Mouse (Mus musculus) embryonic facial prominence, embryonic 14.5 days (tissue): ENCODE measurements around the gene Stk11ip. TPM values are rescaled to one million over a fixed set of nuclear protein-coding genes. Genes with fewer than 3 reads are reported as not detected.
A peak's percentile ranks its signal among the peaks of the same experiment; 100 is the strongest.

Experiments used
- ATAC-seq: fragments of 200-750 bp; cut with Nextera tagmentation; 2 replicates; pipeline ENCODE4 v1.8.0; 2017; ENCODE audit warnings: low read depth, moderate number of reproducible peaks, moderate TSS enrichment
- DNase-seq: peaks from one replicate; pipeline ENCODE4 v3.0.0-alpha.2; 2015; ENCODE audit warnings: low spot score
- H3K27ac ChIP-seq: fragments of 300-500 bp; sonication (generic); replicated peaks from 2 replicates; pipeline ENCODE4 v1.5.1; 2014; ENCODE audit warnings: low read depth, mild to moderate bottlenecking, low read length, moderate library complexity
- H3K27me3 ChIP-seq: fragments of 300-500 bp; sonication (generic); replicated peaks from 2 replicates; pipeline ENCODE4 v1.6.1; 2014; ENCODE audit warnings: low read length; ENCODE audit not compliant: control insufficient read depth, insufficient read depth
- H3K36me3 ChIP-seq: fragments of 300-500 bp; sonication (generic); 2 replicates; pipeline ENCODE4 v1.6.1; 2014; ENCODE audit warnings: low read length, mixed read lengths; ENCODE audit not compliant: control insufficient read depth, insufficient read depth
- H3K4me1 ChIP-seq: fragments of 300-500 bp; sonication (generic); 2 replicates; pipeline ENCODE4 v1.6.1; 2014; ENCODE audit warnings: antibody characterized with exemption, low read length; ENCODE audit not compliant: control insufficient read depth, insufficient read depth
- H3K4me2 ChIP-seq: fragments of 300-500 bp; sonication (generic); 2 replicates; pipeline ENCODE4 v1.6.1; 2014; ENCODE audit warnings: low read depth, mild to moderate bottlenecking, low read length, moderate library complexity, mixed read lengths
- H3K4me3 ChIP-seq: fragments of 300-500 bp; sonication (generic); 2 replicates; pipeline ENCODE4 v1.5.1; 2014; ENCODE audit warnings: low read depth, mild to moderate bottlenecking, low read length
- H3K9ac ChIP-seq: fragments of 300-500 bp; sonication (generic); 2 replicates; pipeline ENCODE4 v1.6.1; 2014; ENCODE audit warnings: low read depth, mild to moderate bottlenecking, low read length, moderate library complexity, mixed read lengths
- H3K9me3 ChIP-seq: fragments of 300-500 bp; sonication (generic); 2 replicates; pipeline ENCODE4 v1.6.1; 2016; ENCODE audit warnings: low read length; ENCODE audit not compliant: control insufficient read depth
- WGBS: fragments of 180-500 bp; shearing (Covaris S2); extraction: QIAGEN DNeasy Blood & Tissue Kit; methylation state at CpG from one replicate; pipeline ENCODE4 v1.1.7; 2014; 5-methylcytosine and 5-hydroxymethylcytosine counted together
- polyA plus RNA-seq: library from polyadenylated mRNA; unstranded; fragments of >200 nt; fragmentation: Nextera tagmentation; extraction: Ambion mirVana; gene quantifications from 2 replicates; pipeline ENCODE4 v1.2.1, GENCODE M21; 2014

Gene Stk11ip
- polyA plus RNA-seq, 1 experiment from 2014 or later: 13.1 TPM

DNA sequence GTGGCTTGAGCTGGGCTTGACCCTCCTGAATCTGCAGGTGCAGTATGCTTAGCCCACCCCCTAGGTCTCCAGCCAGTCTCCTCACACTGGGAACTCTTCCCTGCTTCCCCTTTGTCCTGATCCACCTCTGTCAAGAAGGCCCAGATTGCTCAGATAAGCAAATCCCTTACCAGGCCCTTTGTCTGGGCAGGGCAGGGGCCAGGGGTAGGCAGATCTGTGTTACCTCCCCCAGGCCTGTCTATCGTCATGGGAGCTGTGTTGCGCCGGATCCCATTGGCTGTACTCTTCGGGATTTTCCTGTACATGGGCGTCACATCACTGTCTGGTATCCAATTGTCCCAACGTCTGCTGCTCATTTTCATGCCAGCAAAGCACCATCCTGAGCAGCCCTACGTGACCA, 35.7 kb downstream of the Stk11ip start:
- ATAC-seq: no peak
- peaks cover 52% of the 10 kb centered on the region for H3K36me3 ChIP-seq

DNA sequence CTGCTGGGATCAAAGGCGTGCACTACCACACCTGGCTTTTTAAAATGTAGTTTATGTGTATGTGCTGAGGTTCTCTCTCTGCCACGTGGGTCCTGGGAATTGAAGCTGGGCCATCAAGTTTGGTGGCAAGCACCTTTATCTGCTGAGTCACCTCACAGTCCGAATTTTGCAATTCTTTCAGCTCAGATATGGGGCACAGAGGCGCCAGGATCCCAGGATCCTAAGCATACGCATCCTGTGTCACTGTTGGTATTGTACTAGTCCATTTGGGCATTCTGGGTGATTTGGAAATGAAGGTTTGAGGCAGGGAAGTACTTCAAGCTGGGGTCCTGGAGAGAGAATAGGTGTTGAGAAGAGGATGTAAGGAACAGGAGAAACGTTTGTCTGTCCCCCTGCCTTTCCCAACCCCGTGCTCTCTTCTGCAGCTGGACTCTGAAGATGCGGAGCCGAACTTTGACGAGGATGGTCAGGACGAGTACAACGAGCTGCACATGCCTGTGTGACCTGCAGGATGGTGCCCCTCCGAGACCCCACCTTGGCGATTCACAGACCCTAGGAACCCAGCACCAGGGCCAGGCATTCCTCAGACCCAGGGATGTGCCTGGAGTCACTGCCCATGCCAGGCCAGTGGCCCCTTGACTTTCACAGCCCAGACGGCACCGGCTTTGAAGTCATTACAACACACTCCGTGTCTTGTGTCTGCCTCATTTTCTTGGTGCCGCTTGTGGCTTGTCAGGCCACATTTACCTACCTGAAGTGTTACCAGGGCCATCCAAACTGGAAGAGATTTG, 37.3 kb downstream of the Stk11ip start:
- Histone ChIP-seq H3K9me3 (peaks cover 4% of the 10 kb centered on the region; the same call in 1 of the 2 replicates), H3K4me1 (peaks cover 14% of the 10 kb centered on the region), H3K4me2 (0 out of 2 replicates have a peak overlapping the region, but pooled peaks have one; percentile 48), H3K36me3 (peaks cover 42% of the 10 kb centered on the region), H3K4me3 (no peak overlapping the region), H3K27me3 (no peaks in the 10 kb centered on the region), H3K9ac (peak overlapping the region; percentile 31; the same call in 1 of the 2 replicates), H3K27ac (peak overlapping the region; percentile 84)
- WGBS: 87% methylated on average over 17 of the region's 18 CpGs
- DNase-seq: no peak
- no peak for ATAC-seq

More for the DNA sequence above, 35.7 kb downstream of the Stk11ip start:
- Histone ChIP-seq H3K9me3 (no peaks in the 10 kb centered on the region), H3K4me1 (peaks cover 14% of the 10 kb centered on the region), H3K27ac (no peak overlapping the region), H3K9ac (no peak overlapping the region), H3K4me2 (no peak overlapping the region), H3K4me3 (no peak overlapping the region), H3K27me3 (no peaks in the 10 kb centered on the region)
- DNase-seq: no peak
- WGBS: 92% methylated on average over 7 of the region's 7 CpGs

DNA sequence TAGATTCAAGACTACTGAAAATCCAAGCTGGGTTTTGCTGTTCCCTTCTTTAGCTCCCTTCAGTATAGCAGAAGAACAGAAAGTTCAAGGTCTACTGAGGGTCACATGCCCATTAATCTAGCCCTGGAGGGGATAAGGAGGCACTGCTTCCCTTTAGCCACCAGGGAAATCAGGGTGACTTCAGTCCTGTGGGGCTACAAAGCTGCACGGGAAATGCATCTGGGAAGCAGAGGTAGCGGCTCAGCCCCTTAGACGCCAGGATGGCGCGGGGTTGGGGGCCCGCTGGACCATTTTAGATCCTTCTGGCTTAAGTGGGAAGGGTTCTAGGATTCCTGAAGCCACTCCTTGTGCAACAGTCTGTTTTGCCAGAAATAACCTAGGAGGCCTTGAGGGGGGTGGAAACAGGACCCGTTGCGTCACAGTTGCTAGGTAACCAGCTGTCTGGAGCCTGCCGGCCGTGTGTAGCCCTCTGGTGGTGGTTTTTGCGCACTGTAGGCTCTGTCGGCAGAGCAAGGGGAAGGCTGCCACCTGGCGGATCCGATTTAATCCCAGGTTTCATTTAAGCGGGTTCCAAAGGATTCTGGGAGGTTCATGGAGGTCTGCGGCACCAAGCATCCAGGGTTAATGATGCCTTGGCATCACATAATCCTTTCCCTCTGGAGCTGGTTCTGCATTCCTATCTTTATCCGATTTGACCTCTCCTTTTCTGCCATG, 38.0 kb downstream of the Stk11ip start:
- WGBS: 2% methylated on average over 16 of the region's 17 CpGs
- Histone ChIP-seq H3K9me3 (peaks cover 4% of the 10 kb centered on the region; the same call in 1 of the 2 replicates), H3K4me2 (peak overlapping the region; percentile 48), H3K9ac (peak overlapping the region; percentile 34), H3K4me1 (peaks cover 14% of the 10 kb centered on the region), H3K27me3 (no peaks in the 10 kb centered on the region), H3K4me3 (no peak overlapping the region; the same call in 1 of the 2 replicates), H3K36me3 (peaks cover 37% of the 10 kb centered on the region), H3K27ac (peak overlapping the region; percentile 84)
- ATAC-seq: peak; percentile 97
- peak; percentile 97 for DNase-seq

DNA sequence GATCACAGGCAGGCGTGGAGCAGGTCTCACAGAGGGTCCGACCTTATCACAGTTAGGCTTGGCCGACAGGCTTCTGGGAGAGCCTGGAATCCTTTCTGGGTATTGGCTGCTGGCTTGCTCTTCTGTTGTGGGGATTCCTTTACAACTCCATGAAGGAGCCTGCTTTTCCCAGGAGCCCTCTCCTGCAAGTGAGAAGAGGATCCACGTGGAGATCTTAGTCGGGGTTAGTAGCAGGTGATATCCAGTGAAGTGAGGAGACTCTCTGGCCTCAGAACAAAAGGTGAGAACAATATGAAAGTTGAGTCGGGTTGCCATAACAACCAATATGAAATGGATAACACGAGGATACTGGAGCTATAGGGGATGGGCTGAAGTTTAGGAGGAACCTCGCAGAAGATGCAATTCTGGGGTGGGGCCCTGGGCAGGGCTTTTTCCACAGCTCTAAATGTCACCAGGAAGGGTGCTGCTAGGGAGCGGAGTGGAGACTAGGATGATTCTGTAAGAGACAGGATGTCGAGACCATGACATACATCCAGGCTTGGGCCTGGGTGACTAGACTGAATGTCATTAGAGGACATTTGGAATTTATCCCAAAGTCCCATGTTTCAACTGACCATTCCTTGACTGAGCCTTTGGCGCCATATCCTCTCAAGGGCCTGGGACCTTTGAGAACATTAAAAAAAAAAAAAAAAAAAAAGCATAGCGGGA, 39.0 kb downstream of the Stk11ip start:
- Histone ChIP-seq H3K36me3 (peaks cover 28% of the 10 kb centered on the region), H3K4me3 (no peak overlapping the region), H3K4me2 (no peak overlapping the region), H3K9me3 (peaks cover 4% of the 10 kb centered on the region; the same call in 1 of the 2 replicates), H3K4me1 (peaks cover 14% of the 10 kb centered on the region), H3K27ac (no peak overlapping the region), H3K27me3 (no peaks in the 10 kb centered on the region), H3K9ac (no peak overlapping the region)
- no peak for ATAC-seq
- no peak for DNase-seq
- WGBS: 78% methylated on average over 12 of the region's 12 CpGs

DNA sequence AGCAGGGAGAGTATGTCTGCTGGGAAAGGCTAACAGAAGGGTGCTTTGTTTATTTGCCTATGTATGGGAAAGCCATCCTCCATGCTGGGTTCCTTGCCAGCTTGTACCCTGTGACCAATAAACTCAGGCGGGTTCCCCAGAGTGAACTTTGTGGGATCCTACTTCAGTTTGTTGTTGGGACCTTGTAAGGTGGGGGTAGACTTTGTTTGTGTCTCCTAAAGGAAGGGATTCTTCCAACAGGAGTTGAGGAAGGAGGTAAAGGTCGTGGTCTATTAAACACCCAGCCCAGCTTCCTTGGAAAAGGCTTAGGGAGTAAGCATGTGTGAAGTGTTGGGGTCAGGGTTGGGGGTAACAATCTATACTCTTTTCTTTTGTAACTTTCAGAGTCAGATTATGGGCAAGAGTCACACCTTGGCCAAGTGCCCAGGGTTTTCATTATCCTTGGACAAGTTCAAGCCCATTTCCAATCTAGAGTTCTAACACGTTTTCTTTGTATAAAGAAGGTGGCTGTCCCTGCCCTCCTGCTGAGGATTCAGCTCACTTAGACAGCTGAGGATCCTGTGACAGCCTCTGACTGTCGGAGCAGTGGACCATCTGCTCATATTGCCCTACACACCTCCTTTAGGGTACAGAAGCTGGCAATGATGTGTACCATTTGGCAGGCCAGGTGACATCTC, 40.0 kb downstream of the Stk11ip start:
- Histone ChIP-seq H3K4me1 (peaks cover 14% of the 10 kb centered on the region), H3K9ac (no peak overlapping the region), H3K9me3 (peaks cover 4% of the 10 kb centered on the region; the same call in 1 of the 2 replicates), H3K4me3 (no peak overlapping the region), H3K27ac (no peak overlapping the region), H3K4me2 (no peak overlapping the region), H3K36me3 (peaks cover 19% of the 10 kb centered on the region; the same call in 1 of the 2 replicates), H3K27me3 (no peaks in the 10 kb centered on the region; the same call in 1 of the 2 replicates)
- DNase-seq (peak; percentile 26), ATAC-seq (no peak)
- 54% methylated on average over 4 of the region's 4 CpGs for WGBS

DNA sequence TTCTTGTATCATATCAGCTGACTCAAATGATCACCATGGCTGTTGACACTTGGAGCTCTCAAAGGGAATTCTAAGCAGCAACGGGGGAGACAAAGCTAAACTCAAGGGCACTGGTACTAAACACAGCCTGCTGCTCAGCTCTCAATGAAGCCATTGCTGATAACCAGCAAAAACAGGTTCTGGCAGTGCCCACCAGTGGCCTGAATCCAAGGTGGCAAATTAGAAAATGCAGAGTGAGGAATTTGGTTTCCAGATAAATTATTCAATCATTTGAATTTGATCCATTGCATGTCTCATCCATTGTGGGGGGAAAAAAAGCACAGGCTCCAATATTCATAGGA, 40.5 kb downstream of the Stk11ip start:
- ATAC-seq: no peak
- H3K4me2 ChIP-seq: no peak overlapping the region
- peaks cover 14% of the 10 kb centered on the region for H3K4me1 ChIP-seq
- no peak for DNase-seq
- WGBS: 61% methylated on average over 1 of the region's 1 CpGs
- H3K4me3 ChIP-seq: no peak overlapping the region
- no peaks in the 10 kb centered on the region; the same call in 1 of the 2 replicates for H3K27me3 ChIP-seq
- H3K36me3 ChIP-seq: peaks cover 14% of the 10 kb centered on the region; the same call in 1 of the 2 replicates
- H3K9ac ChIP-seq: no peak overlapping the region
- no peak overlapping the region for H3K27ac ChIP-seq
- H3K9me3 ChIP-seq: peaks cover 4% of the 10 kb centered on the region; the same call in 1 of the 2 replicates

DNA sequence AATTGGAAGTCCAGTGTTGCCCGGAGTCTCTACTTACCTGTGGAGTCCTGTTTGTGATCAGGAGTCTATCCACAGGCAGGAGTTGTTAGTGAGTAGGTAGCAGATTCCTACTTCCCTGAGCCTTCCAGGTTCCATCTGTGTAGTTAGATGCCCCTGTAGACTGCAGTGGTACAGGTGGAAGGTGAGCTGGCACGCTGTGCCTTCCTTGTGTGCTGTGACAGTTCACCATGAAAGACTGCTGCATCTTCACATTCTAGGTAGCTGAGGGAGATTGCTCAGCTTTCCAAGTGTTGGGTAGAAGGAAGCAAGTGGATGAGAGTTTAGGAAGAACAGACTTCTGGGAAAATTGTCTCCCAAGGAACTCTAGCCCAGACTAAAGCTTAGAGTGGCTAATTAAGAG, 42.8 kb downstream of the Stk11ip start:
- WGBS: 94% methylated on average over 2 of the region's 2 CpGs
- Histone ChIP-seq H3K27ac (no peak overlapping the region), H3K9ac (no peak overlapping the region), H3K4me2 (no peak overlapping the region), H3K4me1 (peaks cover 11% of the 10 kb centered on the region), H3K36me3 (no peaks in the 10 kb centered on the region), H3K4me3 (no peak overlapping the region), H3K27me3 (no peaks in the 10 kb centered on the region; the same call in 1 of the 2 replicates), H3K9me3 (peaks cover 4% of the 10 kb centered on the region; the same call in 1 of the 2 replicates)
- no peak for DNase-seq
- no peak for ATAC-seq

DNA sequence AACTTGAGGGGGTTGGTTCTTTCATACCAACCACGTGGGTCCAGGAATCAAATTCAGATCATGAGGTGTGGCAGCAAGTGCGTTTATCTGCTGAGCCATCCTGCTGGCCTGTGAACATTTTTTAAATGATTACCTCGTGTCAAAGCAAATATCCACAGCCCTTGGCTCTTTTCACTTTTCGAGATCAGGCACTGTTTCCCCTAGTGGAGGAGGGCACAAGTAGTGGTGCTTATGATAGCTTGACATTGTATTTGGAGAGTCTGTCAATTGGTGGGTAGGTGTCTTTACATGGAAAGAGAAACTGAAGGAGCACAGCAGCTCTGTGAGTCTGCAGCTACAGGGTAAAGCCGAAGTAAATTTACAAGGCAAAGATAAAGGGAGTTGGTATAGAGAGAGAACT, 43.6 kb downstream of the Stk11ip start:
- Histone ChIP-seq H3K9me3 (peaks cover 4% of the 10 kb centered on the region; the same call in 1 of the 2 replicates), H3K27ac (no peak overlapping the region), H3K4me2 (no peak overlapping the region), H3K9ac (no peak overlapping the region), H3K4me3 (no peak overlapping the region), H3K4me1 (peaks cover 6% of the 10 kb centered on the region), H3K36me3 (no peaks in the 10 kb centered on the region), H3K27me3 (no peaks in the 10 kb centered on the region; the same call in 1 of the 2 replicates)
- no peak for ATAC-seq
- 67% methylated on average over 5 of the region's 5 CpGs for WGBS
- no peak for DNase-seq
